Mouse (Mus musculus) neural tube, embryonic 15.5 days (tissue): ENCODE data around the gene Pkmyt1. TPM values are rescaled to one million over a fixed set of nuclear protein-coding genes. Genes with fewer than 3 reads are reported as not detected.
A peak's percentile ranks its signal among the peaks of the same experiment; 100 is the strongest.

Source experiments
- ATAC-seq: fragments of 200-750 bp; cut with Nextera tagmentation; 2 replicates; pipeline ENCODE4 v1.8.0; 2017; ENCODE audit warnings: mild to moderate bottlenecking, moderate TSS enrichment, moderate library complexity; ENCODE audit not compliant: low FRiP score
- H3K27ac ChIP-seq: fragments of 300-500 bp; sonication (generic); replicated peaks from 2 replicates; pipeline ENCODE4 v1.5.1; 2015; ENCODE audit warnings: mild to moderate bottlenecking, inconsistent platforms
- H3K27me3 ChIP-seq: fragments of 300-500 bp; sonication (generic); replicated peaks from 2 replicates; pipeline ENCODE4 v1.6.1; 2015; ENCODE audit warnings: inconsistent platforms
- H3K36me3 ChIP-seq: fragments of 300-500 bp; sonication (generic); 2 replicates; pipeline ENCODE4 v1.6.1; 2015; ENCODE audit warnings: inconsistent platforms
- H3K4me1 ChIP-seq: fragments of 300-500 bp; sonication (generic); 2 replicates; pipeline ENCODE4 v1.6.1; 2015; ENCODE audit warnings: inconsistent platforms
- H3K4me2 ChIP-seq: fragments of 300-500 bp; sonication (generic); 2 replicates; pipeline ENCODE4 v1.6.1; 2015; ENCODE audit warnings: inconsistent platforms, mild to moderate bottlenecking, moderate library complexity
- H3K4me3 ChIP-seq: fragments of 300-500 bp; sonication (generic); replicated peaks from 2 replicates; pipeline ENCODE4 v1.5.1; 2015; ENCODE audit warnings: mild to moderate bottlenecking, inconsistent platforms
- H3K9ac ChIP-seq: fragments of 300-500 bp; sonication (generic); replicated peaks from 2 replicates; pipeline ENCODE4 v1.6.1; 2015; ENCODE audit warnings: mild to moderate bottlenecking, inconsistent platforms
- H3K9me3 ChIP-seq: fragments of 300-500 bp; sonication (generic); replicated peaks from 2 replicates; pipeline ENCODE4 v1.6.1; 2016; ENCODE audit warnings: inconsistent platforms
- WGBS: fragments of 180-500 bp; shearing (Covaris S2); methylation state at CpG from one replicate; pipeline ENCODE4 v1.1.7; 2015; ENCODE audit warnings: mixed read lengths; 5-methylcytosine and 5-hydroxymethylcytosine counted together
- polyA plus RNA-seq: library from polyadenylated mRNA; unstranded; fragments of >200 nt; fragmentation: Nextera tagmentation; extraction: Ambion mirVana; gene quantifications from 2 replicates; pipeline ENCODE4 v1.2.1, GENCODE M21; 2015

Pkmyt1 gene
- polyA plus RNA-seq, 1 experiment from 2014 or later, result 17.5 TPM

DNA sequence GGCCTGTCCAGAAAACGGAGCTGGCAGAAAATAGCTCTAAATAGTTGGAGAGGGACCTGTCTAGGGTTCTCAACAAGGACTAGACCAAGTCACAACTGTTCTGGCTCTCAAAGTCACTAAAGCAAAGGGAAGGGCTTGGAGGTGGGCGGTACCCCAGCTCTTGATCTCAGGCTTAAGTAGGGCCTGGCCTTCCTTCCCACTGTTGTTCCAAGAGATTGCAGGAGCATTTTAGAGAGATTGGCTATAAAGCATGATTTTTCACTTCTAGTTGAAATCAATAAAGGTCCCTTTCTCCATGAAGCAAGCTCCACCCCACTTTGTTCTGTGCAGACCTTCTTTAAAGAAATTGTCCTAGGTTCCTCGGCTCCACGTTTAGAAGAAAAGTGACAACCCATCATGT lies 659 bp upstream of the Pkmyt1 start:
- ATAC-seq, result no peak
- H3K36me3 ChIP-seq, result no peaks in the 10 kb centered on the region
- H3K4me2 ChIP-seq, result peak overlapping the region; percentile 96
- H3K27ac ChIP-seq, result peak overlapping the region; percentile 73
- H3K4me1 ChIP-seq, result peaks cover 11% of the 10 kb centered on the region
- 59% methylated on average over 4 of the region's 4 CpGs for WGBS
- H3K27me3 ChIP-seq, result no peaks in the 10 kb centered on the region
- H3K9ac ChIP-seq, result peak overlapping the region; percentile 44
- H3K9me3 ChIP-seq, result no peaks in the 10 kb centered on the region
- H3K4me3 ChIP-seq, result peak overlapping the region; percentile 88

- Histone ChIP-seq H3K27ac (peak overlapping the region; percentile 73), H3K9ac (peak overlapping the region; percentile 61), H3K36me3 (no peaks in the 10 kb centered on the region), H3K4me2 (peak overlapping the region; percentile 96), H3K27me3 (no peaks in the 10 kb centered on the region), H3K9me3 (no peaks in the 10 kb centered on the region), H3K4me1 (peaks cover 11% of the 10 kb centered on the region), H3K4me3 (peak overlapping the region; percentile 88)
- ATAC-seq, result peak; percentile 82
- WGBS, result under 1% methylated on average over 20 of the region's 20 CpGs
Measured at GRCm38 (mm10) chr17:23726758-23727142, 614 bp downstream of the Pkmyt1 start.

- no peak for ATAC-seq
- WGBS, result 64% methylated on average over 1 of the region's 1 CpGs
- no peak overlapping the region for H3K27ac ChIP-seq
Measured at GRCm38 (mm10) chr17:23730441-23730840, 4.3 kb downstream of the Pkmyt1 start.

DNA sequence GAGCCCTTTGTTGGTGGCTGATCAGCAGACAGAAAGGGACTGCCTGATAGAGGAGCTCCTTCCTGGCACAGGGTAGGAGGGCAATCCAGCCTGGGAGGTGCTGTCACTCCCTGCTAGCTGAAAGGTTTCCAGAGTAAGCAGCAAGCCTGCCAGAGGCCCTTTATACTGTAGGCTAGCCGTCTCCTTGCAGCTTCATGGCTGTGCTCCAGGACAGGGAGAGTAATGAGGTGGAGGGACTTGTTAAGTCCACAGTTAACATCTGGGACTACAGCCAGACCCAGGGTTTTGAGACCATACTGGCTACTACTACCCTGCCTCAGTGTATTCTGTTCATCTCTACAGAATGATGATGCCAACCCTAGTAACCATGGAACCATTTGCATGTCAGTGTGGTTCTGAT lies 8.2 kb downstream of the Pkmyt1 start:
- Histone ChIP-seq H3K4me3 (no peak overlapping the region), H3K9me3 (no peaks in the 10 kb centered on the region), H3K27me3 (no peaks in the 10 kb centered on the region), H3K27ac (no peak overlapping the region), H3K4me2 (no peak overlapping the region), H3K4me1 (peaks cover 21% of the 10 kb centered on the region), H3K36me3 (peaks cover 21% of the 10 kb centered on the region), H3K9ac (no peak overlapping the region)
- no peak for ATAC-seq
- 58% methylated on average over 1 of the region's 1 CpGs for whole genome bisulfite sequencing

More at GRCm38 (mm10) chr17:23730441-23730840, 4.3 kb downstream of the Pkmyt1 start:
- Histone ChIP-seq H3K9me3 (no peaks in the 10 kb centered on the region), H3K36me3 (no peaks in the 10 kb centered on the region), H3K9ac (no peak overlapping the region), H3K4me3 (no peak overlapping the region), H3K4me1 (peaks cover 10% of the 10 kb centered on the region), H3K4me2 (no peak overlapping the region), H3K27me3 (no peaks in the 10 kb centered on the region)

DNA sequence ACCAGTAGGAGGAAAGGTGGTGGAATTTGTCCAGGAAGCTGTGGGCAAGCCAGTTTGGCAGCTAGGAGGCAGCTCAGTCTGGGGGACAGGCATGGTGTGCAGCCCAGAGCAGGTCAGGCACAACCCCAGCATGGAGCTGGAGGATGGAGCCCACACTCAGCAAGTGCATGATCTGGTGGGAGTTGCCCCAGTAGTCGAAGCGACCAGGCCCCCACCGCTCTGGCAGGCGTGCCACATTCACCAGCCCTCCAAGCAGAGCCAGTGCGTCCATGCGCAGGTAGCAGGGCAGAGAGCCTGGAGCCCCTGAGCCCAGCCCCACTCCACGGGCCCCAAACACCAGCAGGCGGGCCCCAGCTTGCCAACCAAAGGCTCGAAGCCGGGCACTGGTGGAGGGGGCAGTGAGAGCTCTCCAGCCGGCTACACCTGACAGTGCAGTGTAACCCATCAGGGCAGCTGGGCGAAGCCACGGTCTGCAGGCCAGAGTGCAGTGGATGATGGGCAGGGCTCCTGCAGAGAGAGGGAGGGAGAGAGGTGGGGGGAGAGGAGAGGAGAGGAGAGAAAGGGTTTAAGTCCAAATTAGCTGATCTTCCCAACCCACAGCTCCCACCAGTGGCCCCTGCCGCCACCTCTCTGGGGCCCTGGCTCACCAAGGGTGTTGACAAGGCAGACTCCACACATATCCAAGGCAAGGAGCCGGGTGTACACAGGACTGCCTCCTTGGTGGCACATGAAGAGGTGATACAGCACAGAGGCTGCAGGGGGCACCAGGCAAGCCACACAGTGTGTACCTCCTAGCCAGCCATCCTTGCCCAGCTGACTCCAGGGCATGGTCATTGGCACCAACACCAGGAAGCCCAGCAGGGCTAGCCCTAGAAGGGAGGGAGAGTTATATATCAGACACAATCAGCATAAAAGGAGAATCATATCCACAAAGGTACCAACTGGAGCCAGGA lies 11.6 kb downstream of the Pkmyt1 start:
- Histone ChIP-seq H3K4me2 (peak overlapping the region; percentile 84), H3K9ac (no peak overlapping the region), H3K36me3 (peaks cover 21% of the 10 kb centered on the region), H3K27me3 (peaks cover 22% of the 10 kb centered on the region), H3K4me1 (peaks cover 41% of the 10 kb centered on the region), H3K27ac (no peak overlapping the region), H3K4me3 (no peak overlapping the region), H3K9me3 (no peaks in the 10 kb centered on the region)
- 66% methylated on average over 15 of the region's 15 CpGs for WGBS
- ATAC-seq, result no peak

DNA sequence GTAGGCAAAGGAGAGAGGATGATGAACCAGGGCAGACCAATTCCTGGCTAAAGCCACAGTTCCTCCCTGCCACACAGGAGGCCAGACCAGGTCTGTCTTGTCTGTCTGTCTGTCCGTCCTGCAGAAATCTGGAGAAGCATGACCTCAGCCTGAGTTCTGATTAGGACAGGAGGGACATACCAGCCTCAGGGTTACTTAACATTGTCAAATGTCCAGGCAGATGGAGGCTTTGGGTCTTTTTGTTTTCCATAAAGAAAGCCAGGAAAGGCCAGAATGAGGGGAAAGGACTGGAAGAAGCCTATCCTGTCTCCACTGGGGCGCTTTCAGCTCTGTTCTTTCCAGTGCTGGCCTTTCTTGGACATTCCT lies 12.7 kb downstream of the Pkmyt1 start:
- WGBS, result 30% methylated on average over 2 of the region's 2 CpGs
- peak overlapping the region; percentile 84 for H3K4me3 ChIP-seq
- no peaks in the 10 kb centered on the region for H3K9me3 ChIP-seq
- H3K9ac ChIP-seq, result peak overlapping the region; percentile 81
- peaks cover 41% of the 10 kb centered on the region for H3K4me1 ChIP-seq
- H3K27ac ChIP-seq, result peak overlapping the region; percentile 85
- peak overlapping the region; percentile 84 for H3K4me2 ChIP-seq
- no peak; the same call in 1 of the 2 replicates for ATAC-seq
- H3K27me3 ChIP-seq, result peaks cover 32% of the 10 kb centered on the region
- H3K36me3 ChIP-seq, result peaks cover 21% of the 10 kb centered on the region

GRCm38 (mm10) chr17:23739202-23740135 lies 13.3 kb downstream of the Pkmyt1 start:
- H3K27ac ChIP-seq, result peak overlapping the region; percentile 85
- peak; percentile 39 for ATAC-seq
- H3K36me3 ChIP-seq, result peaks cover 21% of the 10 kb centered on the region
- peaks cover 39% of the 10 kb centered on the region for H3K27me3 ChIP-seq
- peaks cover 41% of the 10 kb centered on the region for H3K4me1 ChIP-seq
- H3K4me3 ChIP-seq, result peak overlapping the region; percentile 84
- H3K9me3 ChIP-seq, result no peaks in the 10 kb centered on the region
- peak overlapping the region; percentile 84 for H3K4me2 ChIP-seq
- WGBS, result under 1% methylated on average over 48 of the region's 48 CpGs
- peak overlapping the region; percentile 81 for H3K9ac ChIP-seq

GRCm38 (mm10) chr17:23740136-23740584 lies 14.0 kb downstream of the Pkmyt1 start:
- Histone ChIP-seq H3K9me3 (no peaks in the 10 kb centered on the region), H3K36me3 (peaks cover 21% of the 10 kb centered on the region), H3K27ac (peak overlapping the region; percentile 85), H3K27me3 (peaks cover 46% of the 10 kb centered on the region), H3K4me2 (peak overlapping the region; percentile 84), H3K4me3 (peak overlapping the region; percentile 84), H3K9ac (peak overlapping the region; percentile 81), H3K4me1 (peaks cover 48% of the 10 kb centered on the region)
- ATAC-seq, result peak; percentile 88
- 1% methylated on average over 44 of the region's 46 CpGs for WGBS

- Histone ChIP-seq H3K4me3 (peak within 1 kb of the TSS; percentile 84), H3K4me2 (peak within 1 kb of the TSS; percentile 84), H3K27ac (peak within 1 kb of the TSS; percentile 85), H3K4me1 (peaks cover 52% of the 10 kb centered on the region), H3K9me3 (no peaks in the 10 kb centered on the region), H3K27me3 (peaks cover 49% of the 10 kb centered on the region), H3K36me3 (peaks cover 21% of the 10 kb centered on the region), H3K9ac (peak within 1 kb of the TSS; percentile 81)
- ATAC-seq, result peak; percentile 23
- 8% methylated on average over 13 of the region's 13 CpGs for WGBS
Measured at GRCm38 (mm10) chr17:23740598-23741021, 14.5 kb downstream of the Pkmyt1 start, which contains the start of gene Paqr4. TSS of gene Paqr4 (minus strand) at chr17:23740867.

DNA sequence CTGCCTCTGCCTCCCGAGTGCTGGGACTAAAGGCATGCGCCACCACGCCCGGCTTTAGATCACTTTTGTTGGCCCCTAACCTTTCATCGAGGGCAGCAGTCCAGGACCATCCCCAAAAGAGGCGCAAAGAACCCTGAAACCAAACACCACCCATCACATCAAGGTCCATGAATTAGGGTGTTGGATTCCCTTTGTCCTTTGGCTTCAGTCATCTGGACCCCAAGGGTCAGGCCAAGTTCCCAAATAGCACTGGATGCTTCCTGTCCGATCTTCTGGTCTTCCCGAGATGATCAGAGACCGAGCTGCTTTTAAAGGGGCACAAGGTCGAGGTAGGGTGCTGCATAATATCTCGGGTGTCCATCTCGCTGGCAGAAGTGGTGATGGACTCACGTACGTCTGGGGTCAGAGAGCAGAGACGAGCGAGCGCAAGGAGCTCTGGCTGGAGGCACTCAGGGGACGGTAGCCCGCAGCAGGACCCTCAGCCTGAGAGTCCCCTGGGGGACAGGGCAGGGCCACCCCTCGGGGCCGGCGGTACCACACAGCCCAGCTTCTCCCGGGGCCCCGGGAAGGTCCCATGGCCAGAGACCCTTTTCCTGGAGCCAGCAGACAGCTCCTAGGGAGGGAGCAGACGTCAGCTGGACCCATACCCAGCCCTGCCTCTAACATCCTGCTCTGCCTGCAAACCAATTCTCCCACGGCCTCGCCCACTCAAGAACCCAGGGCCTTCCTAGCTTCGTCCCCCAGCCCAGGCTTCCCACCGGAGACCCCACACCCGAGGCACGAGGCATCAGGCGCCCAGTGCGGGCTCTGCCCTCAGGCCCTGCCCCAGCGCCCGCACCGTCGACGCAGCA lies 15.4 kb downstream of the Pkmyt1 start:
- H3K4me3 ChIP-seq, result peak overlapping the region; percentile 29
- peak overlapping the region; percentile 50 for H3K4me2 ChIP-seq
- ATAC-seq, result no peak
- H3K4me1 ChIP-seq, result peaks cover 60% of the 10 kb centered on the region
- WGBS, result 54% methylated on average over 38 of the region's 38 CpGs
- H3K27me3 ChIP-seq, result peaks cover 58% of the 10 kb centered on the region
- H3K9me3 ChIP-seq, result no peaks in the 10 kb centered on the region
- no peak overlapping the region for H3K9ac ChIP-seq
- peaks cover 12% of the 10 kb centered on the region for H3K36me3 ChIP-seq
- no peak overlapping the region for H3K27ac ChIP-seq
